Mouse (Mus musculus): ENCODE measurements around the gene Raet1e. TPM values are rescaled to one million over a fixed set of nuclear protein-coding genes. Genes with fewer than 3 reads are reported as not detected.
"Not testable (repeated sequence)": the region's sequence is repeated elsewhere in the genome, so short reads cannot be mapped to it uniquely, and the experiment has no call there.

The Raet1e gene
- polyA plus RNA-seq, 1 experiment = 0.16 TPM

- H3K4me3 ChIP-seq (ENCODE audit: insufficient read depth, low read depth, low read length) = no peak overlapping the region
- no peaks in the 10 kb centered on the region for H3K4me1 ChIP-seq (ENCODE audit: control insufficient read depth, insufficient read depth, low read length)
- 60% methylated on average over 3 of the region's 3 CpGs for WGBS
- H3K27me3 ChIP-seq (replicated peaks; ENCODE audit: control insufficient read depth, insufficient read depth, low read length) = peaks cover 7% of the 10 kb centered on the region
- no peaks in the 10 kb centered on the region for H3K36me3 ChIP-seq (ENCODE audit: control insufficient read depth, insufficient read depth, low read length)
- no peak overlapping the region for H3K27ac ChIP-seq (ENCODE audit: insufficient read depth, low read depth, low read length)
- peak; percentile 2 for DNase-seq
- TF ChIP-seq POLR2A (IDR thresholded peaks at IDR 0.05; ENCODE audit: low read depth, low read length) = no peak
- TF ChIP-seq CTCF (conservative IDR thresholded peaks at IDR 0.05; ENCODE audit: insufficient read depth, insufficient read length, low read depth, low read length) = no peak
These were observed 3.2 kb upstream of the Raet1e start for GRCm38 (mm10) chr10:22154871-22155799.

- WGBS = 3% methylated on average over 24 of the region's 24 CpGs
- H3K4me3 ChIP-seq (ENCODE audit: insufficient read depth, low read depth, low read length) = no peak overlapping the region
- no peak for DNase-seq
- H3K4me1 ChIP-seq (ENCODE audit: control insufficient read depth, insufficient read depth, low read length) = no peaks in the 10 kb centered on the region
- H3K36me3 ChIP-seq (ENCODE audit: control insufficient read depth, insufficient read depth, low read length) = no peaks in the 10 kb centered on the region
- H3K27ac ChIP-seq (ENCODE audit: insufficient read depth, low read depth, low read length) = no peak overlapping the region
- no peak for TF ChIP-seq CTCF (conservative IDR thresholded peaks at IDR 0.05; ENCODE audit: insufficient read depth, insufficient read length, low read depth, low read length)
- TF ChIP-seq POLR2A (IDR thresholded peaks at IDR 0.05; ENCODE audit: low read depth, low read length) = no peak
- peaks cover 4% of the 10 kb centered on the region for H3K27me3 ChIP-seq (replicated peaks; ENCODE audit: control insufficient read depth, insufficient read depth, low read length)
These were observed 777 bp downstream of the Raet1e start for GRCm38 (mm10) chr10:22159131-22159561.

- Histone ChIP-seq H3K4me3 (ENCODE audit: insufficient read depth, low read depth, low read length) (no peak overlapping the region), H3K27ac (ENCODE audit: insufficient read depth, low read depth, low read length) (no peak overlapping the region), H3K36me3 (ENCODE audit: control insufficient read depth, insufficient read depth, low read length) (no peaks in the 10 kb centered on the region), H3K4me1 (ENCODE audit: control insufficient read depth, insufficient read depth, low read length) (no peaks in the 10 kb centered on the region), H3K27me3 (replicated peaks; ENCODE audit: control insufficient read depth, insufficient read depth, low read length) (peaks cover 2% of the 10 kb centered on the region; the same call in 1 of the 2 replicates)
- no peak for TF ChIP-seq CTCF (conservative IDR thresholded peaks at IDR 0.05; ENCODE audit: insufficient read depth, insufficient read length, low read depth, low read length)
- TF ChIP-seq POLR2A (IDR thresholded peaks at IDR 0.05; ENCODE audit: low read depth, low read length) = no peak
- no peak for DNase-seq
- WGBS = 21% methylated on average over 23 of the region's 23 CpGs
These were observed 1.3 kb downstream of the Raet1e start for GRCm38 (mm10) chr10:22159581-22160140.

- H3K4me3 ChIP-seq (ENCODE audit: insufficient read depth, low read depth, low read length); H3K27me3 ChIP-seq (replicated peaks; ENCODE audit: control insufficient read depth, insufficient read depth, low read length); H3K36me3 ChIP-seq (ENCODE audit: control insufficient read depth, insufficient read depth, low read length); H3K27ac ChIP-seq (ENCODE audit: insufficient read depth, low read depth, low read length); H3K4me1 ChIP-seq (ENCODE audit: control insufficient read depth, insufficient read depth, low read length); DNase-seq: not testable (repeated sequence)
- 11% methylated on average over 9 of the region's 9 CpGs for WGBS
These were observed 4.9 kb downstream of the Raet1e start for GRCm38 (mm10) chr10:22163279-22163678.

- TF ChIP-seq CTCF (conservative IDR thresholded peaks at IDR 0.05; ENCODE audit: insufficient read depth, insufficient read length, low read depth, low read length) = peak; percentile 41
- not testable (repeated sequence) for H3K36me3 ChIP-seq (ENCODE audit: control insufficient read depth, insufficient read depth, low read length); H3K4me3 ChIP-seq (ENCODE audit: insufficient read depth, low read depth, low read length); H3K4me1 ChIP-seq (ENCODE audit: control insufficient read depth, insufficient read depth, low read length); H3K27me3 ChIP-seq (replicated peaks; ENCODE audit: control insufficient read depth, insufficient read depth, low read length); H3K27ac ChIP-seq (ENCODE audit: insufficient read depth, low read depth, low read length)
- WGBS = 32% methylated on average over 16 of the region's 16 CpGs
- peak; percentile 69 for DNase-seq
These were observed 5.6 kb downstream of the Raet1e start for GRCm38 (mm10) chr10:22163705-22164583.

GRCm38 (mm10) chr10:22165328-22166003, 7.1 kb downstream of the Raet1e start:
- WGBS = 61% methylated on average over 5 of the region's 5 CpGs
- DNase-seq; H3K27ac ChIP-seq (ENCODE audit: insufficient read depth, low read depth, low read length); H3K4me3 ChIP-seq (ENCODE audit: insufficient read depth, low read depth, low read length); H3K4me1 ChIP-seq (ENCODE audit: control insufficient read depth, insufficient read depth, low read length); H3K36me3 ChIP-seq (ENCODE audit: control insufficient read depth, insufficient read depth, low read length); H3K27me3 ChIP-seq (replicated peaks; ENCODE audit: control insufficient read depth, insufficient read depth, low read length): not testable (repeated sequence)

- not testable (repeated sequence) for H3K4me1 ChIP-seq (ENCODE audit: control insufficient read depth, insufficient read depth, low read length); H3K4me3 ChIP-seq (ENCODE audit: insufficient read depth, low read depth, low read length); H3K27me3 ChIP-seq (replicated peaks; ENCODE audit: control insufficient read depth, insufficient read depth, low read length); H3K36me3 ChIP-seq (ENCODE audit: control insufficient read depth, insufficient read depth, low read length); H3K27ac ChIP-seq (ENCODE audit: insufficient read depth, low read depth, low read length); DNase-seq
- 60% methylated on average over 2 of the region's 2 CpGs for WGBS
These were observed 7.7 kb downstream of the Raet1e start for GRCm38 (mm10) chr10:22166025-22166424.

GRCm38 (mm10) chr10:22167061-22167460, 8.7 kb downstream of the Raet1e start:
- H3K4me3 ChIP-seq (ENCODE audit: insufficient read depth, low read depth, low read length); H3K4me1 ChIP-seq (ENCODE audit: control insufficient read depth, insufficient read depth, low read length); H3K27me3 ChIP-seq (replicated peaks; ENCODE audit: control insufficient read depth, insufficient read depth, low read length); H3K36me3 ChIP-seq (ENCODE audit: control insufficient read depth, insufficient read depth, low read length); DNase-seq; H3K27ac ChIP-seq (ENCODE audit: insufficient read depth, low read depth, low read length): not testable (repeated sequence)
- 88% methylated on average over 1 of the region's 1 CpGs for WGBS

- H3K27me3 ChIP-seq (replicated peaks; ENCODE audit: control insufficient read depth, insufficient read depth, low read length); H3K36me3 ChIP-seq (ENCODE audit: control insufficient read depth, insufficient read depth, low read length); H3K4me1 ChIP-seq (ENCODE audit: control insufficient read depth, insufficient read depth, low read length); H3K4me3 ChIP-seq (ENCODE audit: insufficient read depth, low read depth, low read length); DNase-seq; H3K27ac ChIP-seq (ENCODE audit: insufficient read depth, low read depth, low read length): not testable (repeated sequence)
These were observed 10.7 kb downstream of the Raet1e start for GRCm38 (mm10) chr10:22169116-22169515.
